Mouse (Mus musculus) left cerebral cortex, postnatal 25 days (tissue): Measurements from ENCODE around the gene Wnt2. TPM values are rescaled to one million over a fixed set of nuclear protein-coding genes. Genes with fewer than 3 reads are reported as not detected.
A peak's percentile ranks its signal among the peaks of the same experiment; 100 is the strongest.

Experiments used
- DNase-seq, 2 experiments: peaks; one replicate each; pipeline ENCODE4 v3.0.0; 2022; ENCODE audit warnings: low spot score in 2 of 2, mixed read lengths in 1 of 2
- intact Hi-C: fragments of 180-260 bp; cut with DNase I; formaldehyde crosslinking; loops from one replicate; pipeline ENCODE4 v1.15.1; 2025
- total RNA-seq, 2 experiments: library from RNA; stranded (reverse); gene quantifications; 2 replicates each; pipeline ENCODE4 v1.2.3; 2021

Wnt2 gene
- total RNA-seq = 1 to 10 TPM; 5.9 to 7.0 TPM

- peak; percentile 36 to 52 for DNase-seq
- intact Hi-C loops = no loop called here
Measured at GRCm38 (mm10) chr6:18029746-18030656, at the start of gene Wnt2. Gene Wnt2 (minus strand): TSS chr6:18030585.

- peak in 1 of 2 experiments; percentile 37 for DNase-seq
- intact Hi-C loops = loop anchor here (5.0 kb wide), 1 partner anchor 151 kb away; no protein-coding TSS in a partner anchor
Measured at GRCm38 (mm10) chr6:18078615-18079014, 48.2 kb upstream of the Wnt2 start.

- intact Hi-C loops = loop anchor here (5.0 kb wide), 1 partner anchor 150 kb away; no protein-coding TSS in a partner anchor
- DNase-seq = no peak
Measured at GRCm38 (mm10) chr6:18076986-18077385, 46.6 kb upstream of the Wnt2 start.

- no peak for DNase-seq
- intact Hi-C loops = loop anchor here (5.0 kb wide), 1 partner anchor 149 kb away; no protein-coding TSS in a partner anchor
Measured at GRCm38 (mm10) chr6:18076577-18076976, 46.2 kb upstream of the Wnt2 start.

GRCm38 (mm10) chr6:18057899-18058298 lies 27.5 kb upstream of the Wnt2 start:
- DNase-seq = no peak
- intact Hi-C loops = loop anchor here (10.0 kb wide), 1 partner anchor 333 kb away; no protein-coding TSS in a partner anchor

- intact Hi-C loops = loop anchor here (10.0 kb wide), 1 partner anchor 327 kb away; no protein-coding TSS in a partner anchor
- peak; percentile 31 to 87 for DNase-seq
Measured at GRCm38 (mm10) chr6:18051702-18052101, 21.3 kb upstream of the Wnt2 start.

- intact Hi-C loops = no loop called here
- DNase-seq = peak in 1 of 2 experiments; percentile 10
Measured at GRCm38 (mm10) chr6:18044299-18044698, 13.9 kb upstream of the Wnt2 start.

- intact Hi-C loops = no loop called here
- DNase-seq = no peak
Measured at GRCm38 (mm10) chr6:18043172-18043571, 12.8 kb upstream of the Wnt2 start.

GRCm38 (mm10) chr6:18032271-18032670 lies 1.9 kb upstream of the Wnt2 start:
- intact Hi-C loops = no loop called here
- no peak for DNase-seq

GRCm38 (mm10) chr6:18031509-18032010 lies 1.2 kb upstream of the Wnt2 start:
- intact Hi-C loops = no loop called here
- DNase-seq = peak; percentile 28 to 75

GRCm38 (mm10) chr6:18030868-18031508 lies 603 bp upstream of the Wnt2 start:
- intact Hi-C loops = no loop called here
- DNase-seq = no peak

GRCm38 (mm10) chr6:18024133-18024794 lies 6.1 kb downstream of the Wnt2 start:
- DNase-seq = no peak
- intact Hi-C loops = no loop called here

GRCm38 (mm10) chr6:18013346-18013745 lies 17.0 kb downstream of the Wnt2 start:
- no peak for DNase-seq
- intact Hi-C loops = no loop called here

- intact Hi-C loops = no loop called here
- DNase-seq = no peak
Measured at GRCm38 (mm10) chr6:18007356-18007755, 23.0 kb downstream of the Wnt2 start.

GRCm38 (mm10) chr6:18002065-18002464 lies 28.3 kb downstream of the Wnt2 start:
- intact Hi-C loops = no loop called here
- no peak for DNase-seq

- intact Hi-C loops = no loop called here
- no peak for DNase-seq
Measured at GRCm38 (mm10) chr6:17998497-17998896, 31.9 kb downstream of the Wnt2 start.

- intact Hi-C loops = no loop called here
- no peak for DNase-seq
Measured at GRCm38 (mm10) chr6:17994956-17995790, 35.2 kb downstream of the Wnt2 start.

GRCm38 (mm10) chr6:17991625-17992024 lies 38.8 kb downstream of the Wnt2 start:
- intact Hi-C loops = no loop called here
- no peak for DNase-seq
